Mouse (Mus musculus): Measurements from ENCODE around the gene Cpa2.

DNA sequence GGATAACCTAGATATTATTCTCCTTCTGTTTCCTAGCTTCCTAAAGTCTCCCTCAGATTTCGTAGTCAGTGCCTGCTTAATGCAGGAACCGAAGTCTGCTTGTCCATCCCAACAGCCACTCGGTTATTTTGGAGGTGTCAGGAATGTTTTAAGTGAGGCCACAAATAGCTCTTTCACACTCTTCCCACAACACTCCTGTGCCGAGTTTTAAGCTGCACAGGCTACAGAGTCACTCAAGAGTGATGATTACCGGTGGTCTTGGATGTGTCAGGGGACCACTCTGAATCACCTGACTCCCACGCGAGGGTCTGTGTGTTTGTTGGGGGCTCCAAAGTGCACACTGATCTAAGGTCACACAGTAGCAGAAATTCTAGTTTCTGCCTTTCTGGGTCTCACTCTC is 4.3 kb downstream of the Cpa2 start:
- TF ChIP-seq CTCF (IDR thresholded peaks at IDR 0.05; ENCODE audit: low read depth, low read length) (no peak), TAL1 (conservative IDR thresholded peaks at IDR 0.05; ENCODE audit: low read depth, low read length) (no peak), GATA1 (IDR thresholded peaks at IDR 0.05; ENCODE audit: borderline replicate concordance, low read length) (no peak)
